Mouse (Mus musculus) MEL (cell line): ENCODE data around the gene Fbxl21. TPM values are rescaled to one million over a fixed set of nuclear protein-coding genes. Genes with fewer than 3 reads are reported as not detected.

ENCODE experiments used
- DNase-seq: peaks from one replicate; pipeline ENCODE4 v3.0.0; 2011; ENCODE audit warnings: low read depth, low spot score
- H3K27ac ChIP-seq: 2 replicates; pipeline ENCODE4 v1.5.1; 2012; ENCODE audit warnings: low read depth, mild to moderate bottlenecking, control low read depth, low read length, moderate library complexity; ENCODE audit not compliant: control insufficient read depth
- H3K27me3 ChIP-seq, 2 experiments: fragments of 150-350 bp in 1 of 2; sonication (generic) in 1 of 2; 2 replicates each; pipeline ENCODE4 v1.6.1; 2012; ENCODE audit warnings: low read length in 2 of 2, mild to moderate bottlenecking in 2 of 2, improper control_type of control experiment in 1 of 2, moderate library complexity in 1 of 2; ENCODE audit not compliant: insufficient read depth in 2 of 2, control insufficient read depth in 1 of 2
- H3K36me3 ChIP-seq, 2 experiments: 2 replicates each; pipeline ENCODE4 v1.6.1; 2012 to 2014; ENCODE audit warnings: low read length in 2 of 2, improper control_type of control experiment in 1 of 2, inconsistent platforms in 1 of 2, mild to moderate bottlenecking in 1 of 2; ENCODE audit not compliant: insufficient read depth in 2 of 2, control insufficient read depth in 1 of 2
- H3K4me1 ChIP-seq, 2 experiments: fragments of 150-350 bp in 1 of 2; sonication (generic) in 1 of 2; 2 replicates each; pipeline ENCODE4 v1.6.1; 2012; ENCODE audit warnings: low read length in 2 of 2, improper control_type of control experiment in 1 of 2, mild to moderate bottlenecking in 1 of 2; ENCODE audit not compliant: insufficient read depth in 2 of 2, control insufficient read depth in 1 of 2
- H3K4me3 ChIP-seq, 2 experiments: fragments of 150-350 bp in 1 of 2; sonication (generic) in 1 of 2; 2 replicates each; pipeline ENCODE4 v1.5.1; 2012; ENCODE audit warnings: low read depth in 2 of 2, low read length in 2 of 2, mild to moderate bottlenecking in 2 of 2, moderate library complexity in 2 of 2, control low read depth in 1 of 2, improper control_type of control experiment in 1 of 2; ENCODE audit not compliant: control insufficient read depth in 1 of 2, insufficient read depth in 1 of 2
- H3K79me2 ChIP-seq: 2 replicates; pipeline ENCODE4 v1.6.1; 2012; ENCODE audit warnings: mild to moderate bottlenecking, low read length, moderate library complexity; ENCODE audit not compliant: control insufficient read depth, poor library complexity, insufficient read depth
- H3K9ac ChIP-seq: 2 replicates; pipeline ENCODE4 v1.6.1; 2012; ENCODE audit warnings: low read depth, mild to moderate bottlenecking, control low read depth, low read length, moderate library complexity; ENCODE audit not compliant: control insufficient read depth, poor library complexity, severe bottlenecking
- H3K9me3 ChIP-seq: fragments of 150-350 bp; sonication (generic); replicated peaks from 2 replicates; pipeline ENCODE4 v1.6.1; 2012; ENCODE audit warnings: mild to moderate bottlenecking, low read length, improper control_type of control experiment, moderate library complexity; ENCODE audit not compliant: insufficient read depth
- BHLHE40 ChIP-seq: IDR thresholded peaks from 2 replicates; pipeline ENCODE4 v1.6.1; 2012; ENCODE audit warnings: low read depth, mild to moderate bottlenecking, inconsistent platforms, low read length, improper control_type of control experiment, borderline replicate concordance
- CHD1 ChIP-seq: IDR thresholded peaks from 2 replicates; pipeline ENCODE4 v1.6.1; 2012; ENCODE audit warnings: low read depth, mild to moderate bottlenecking, inconsistent platforms, low read length, improper control_type of control experiment
- CTCF ChIP-seq, 3 experiments: IDR thresholded peaks in 2 of 3; conservative IDR thresholded peaks in 1 of 3; 2 replicates each; pipeline ENCODE4 v1.5.1; 2011 to 2012; ENCODE audit warnings: low read length in 3 of 3, low read depth in 2 of 3, mild to moderate bottlenecking in 2 of 3, improper control_type of control experiment in 1 of 3, inconsistent platforms in 1 of 3, mixed read lengths in 1 of 3, moderate library complexity in 1 of 3; ENCODE audit not compliant: control insufficient read depth in 1 of 3, insufficient read depth in 1 of 3, poor library complexity in 1 of 3, severe bottlenecking in 1 of 3
- ELF1 ChIP-seq: IDR thresholded peaks from 2 replicates; pipeline ENCODE4 v1.6.1; 2014; ENCODE audit warnings: low read depth, mild to moderate bottlenecking, inconsistent platforms, low read length, improper control_type of control experiment, moderate library complexity
- ETS1 ChIP-seq: IDR thresholded peaks from 2 replicates; pipeline ENCODE4 v1.6.1; 2012; ENCODE audit warnings: low read depth, mild to moderate bottlenecking, inconsistent platforms, low read length, improper control_type of control experiment, moderate library complexity
- GATA1 ChIP-seq: IDR thresholded peaks from 2 replicates; pipeline ENCODE4 v1.6.1; 2011; ENCODE audit warnings: low read depth, low read length, improper control_type of control experiment
- JUND ChIP-seq: IDR thresholded peaks from 2 replicates; pipeline ENCODE4 v1.6.1; 2011; ENCODE audit warnings: low read depth, mild to moderate bottlenecking, improper control_type of control experiment, low read length
- MAX ChIP-seq: IDR thresholded peaks from 2 replicates; pipeline ENCODE4 v1.6.1; 2011; ENCODE audit warnings: low read length, improper control_type of control experiment
- MXI1 ChIP-seq: IDR thresholded peaks from 2 replicates; pipeline ENCODE4 v1.6.1; 2011; ENCODE audit warnings: mild to moderate bottlenecking, low read depth, low read length, improper control_type of control experiment
- MYB ChIP-seq: IDR thresholded peaks from 2 replicates; pipeline ENCODE4 v1.6.1; 2011; ENCODE audit warnings: mild to moderate bottlenecking, low read depth, low read length, improper control_type of control experiment
- MYC ChIP-seq: IDR thresholded peaks from 2 replicates; pipeline ENCODE4 v1.6.1; 2011; ENCODE audit warnings: low read depth, mild to moderate bottlenecking, low read length, improper control_type of control experiment, moderate library complexity
- NELFE ChIP-seq: IDR thresholded peaks from 2 replicates; pipeline ENCODE4 v1.6.1; 2011; ENCODE audit warnings: low read depth, low read length, improper control_type of control experiment
- NRF1 ChIP-seq: IDR thresholded peaks from 2 replicates; pipeline ENCODE4 v1.6.1; 2014; ENCODE audit warnings: low read depth, mild to moderate bottlenecking, inconsistent platforms, low read length, improper control_type of control experiment, moderate library complexity; ENCODE audit not compliant: poor library complexity, insufficient read depth, severe bottlenecking
- POLR2A ChIP-seq, 2 experiments: IDR thresholded peaks; 2 replicates each; pipeline ENCODE4 v1.6.1; 2011 to 2012; ENCODE audit warnings: low read length in 2 of 2, mild to moderate bottlenecking in 2 of 2, control low read depth in 1 of 2, improper control_type of control experiment in 1 of 2, low read depth in 1 of 2, moderate library complexity in 1 of 2; ENCODE audit not compliant: control insufficient read depth in 1 of 2, insufficient read depth in 1 of 2, poor library complexity in 1 of 2
- POLR2AphosphoS2 ChIP-seq: IDR thresholded peaks from 2 replicates; pipeline ENCODE4 v1.6.1; 2011; ENCODE audit warnings: low read length, improper control_type of control experiment
- TBP ChIP-seq: IDR thresholded peaks from 2 replicates; pipeline ENCODE4 v1.8.0; 2011; ENCODE audit warnings: low read depth, low read length, improper control_type of control experiment
- TCF12 ChIP-seq: IDR thresholded peaks from 2 replicates; pipeline ENCODE4 v1.6.1; 2014; ENCODE audit warnings: low read depth, mild to moderate bottlenecking, inconsistent platforms, low read length, improper control_type of control experiment, moderate library complexity
- UBTF ChIP-seq: IDR thresholded peaks from 2 replicates; pipeline ENCODE4 v1.6.1; 2012; ENCODE audit warnings: low read depth, mild to moderate bottlenecking, inconsistent platforms, low read length, improper control_type of control experiment, moderate library complexity, borderline replicate concordance; ENCODE audit not compliant: insufficient read depth
- USF1 ChIP-seq: IDR thresholded peaks from 2 replicates; pipeline ENCODE4 v1.6.1; 2014; ENCODE audit warnings: low read depth, mild to moderate bottlenecking, inconsistent platforms, low read length, improper control_type of control experiment, moderate library complexity
- USF2 ChIP-seq, 2 experiments: IDR thresholded peaks; 2 replicates each; pipeline ENCODE4 v1.6.1; 2011 to 2012; ENCODE audit warnings: improper control_type of control experiment in 2 of 2, low read length in 2 of 2, borderline replicate concordance in 1 of 2, inconsistent platforms in 1 of 2, low read depth in 1 of 2, mild to moderate bottlenecking in 1 of 2; ENCODE audit not compliant: insufficient read depth in 1 of 2
- ZC3H11A ChIP-seq: IDR thresholded peaks from 2 replicates; pipeline ENCODE4 v1.6.1; 2012; ENCODE audit warnings: low read depth, mild to moderate bottlenecking, inconsistent platforms, low read length, improper control_type of control experiment
- ZMIZ1 ChIP-seq: IDR thresholded peaks from 2 replicates; pipeline ENCODE4 v1.6.1; 2012; ENCODE audit warnings: low read depth, mild to moderate bottlenecking, inconsistent platforms, low read length, improper control_type of control experiment, moderate library complexity
- ZNF384 ChIP-seq: IDR thresholded peaks from 2 replicates; pipeline ENCODE4 v1.6.1; 2012; ENCODE audit warnings: low read depth, mild to moderate bottlenecking, inconsistent platforms, low read length, improper control_type of control experiment
- polyA plus RNA-seq, 2 experiments: library from polyadenylated mRNA; stranded (reverse) in 1 of 2; unstranded in 1 of 2; fragments of >175 nt in 1 of 2; fragments of >200 nt in 1 of 2; gene quantifications; 2 replicates each; pipeline versions ENCODE4 v1.2.1 to v1.2.4; 2012; ENCODE audit warnings: low replicate concordance in 2 of 2, low read depth in 1 of 2; ENCODE audit not compliant: insufficient read length in 2 of 2, insufficient read depth in 1 of 2, missing spikeins in 1 of 2
- total RNA-seq: library from RNA; depleted of rRNA; stranded (reverse); fragments of 300-350 nt; gene quantifications from 2 replicates; pipeline ENCODE4 v1.2.3, GENCODE M21; 2012

Fbxl21 gene
- total and polyA plus RNA-seq, 3 experiments: not detected

GRCm38 (mm10) chr13:56500132-56500531 is 22.1 kb upstream of the Fbxl21 start:
- Histone ChIP-seq H3K27me3 (no peaks in the 10 kb centered on the region), H3K9ac (no peak overlapping the region), H3K36me3 (no peaks in the 10 kb centered on the region), H3K27ac (no peak overlapping the region), H3K79me2 (no peaks in the 10 kb centered on the region), H3K9me3 (no peaks in the 10 kb centered on the region), H3K4me1 (no peaks in the 10 kb centered on the region), H3K4me3 (no peak overlapping the region)
- DNase-seq: no peak
- TF ChIP-seq MAX (no peak), JUND (no peak), POLR2AphosphoS2 (no peak), GATA1 (no peak), NELFE (no peak), UBTF (no peak), ETS1 (no peak), ZNF384 (no peak), CHD1 (no peak), ELF1 (no peak), BHLHE40 (no peak), ZC3H11A (no peak), CTCF (IDR thresholded peaks at IDR 0.05 in 2 of 3, conservative IDR thresholded peaks at IDR 0.05 in 1 of 3; ENCODE audit: control insufficient read depth in 1 of 3, insufficient read depth in 1 of 3, low read depth in 2 of 3, low read length in 3 of 3, poor library complexity in 1 of 3, severe bottlenecking in 1 of 3) (no peak), USF1 (no peak), MYB (no peak), TCF12 (no peak)

GRCm38 (mm10) chr13:56500636-56501035 is 21.6 kb upstream of the Fbxl21 start:
- H3K9me3 ChIP-seq: no peaks in the 10 kb centered on the region

More at GRCm38 (mm10) chr13:56500636-56501035, 21.6 kb upstream of the Fbxl21 start:
- H3K4me1 ChIP-seq: no peaks in the 10 kb centered on the region
- H3K9ac ChIP-seq: no peak overlapping the region
- no peaks in the 10 kb centered on the region for H3K36me3 ChIP-seq
- no peak for DNase-seq
- no peaks in the 10 kb centered on the region for H3K79me2 ChIP-seq
- H3K27me3 ChIP-seq: no peaks in the 10 kb centered on the region
- no peak overlapping the region for H3K4me3 ChIP-seq
- H3K27ac ChIP-seq: no peak overlapping the region
- no peak for TF ChIP-seq POLR2A (IDR thresholded peaks at IDR 0.05; ENCODE audit: control insufficient read depth in 1 of 2, insufficient read depth in 1 of 2, low read depth in 1 of 2, low read length in 2 of 2, poor library complexity in 1 of 2)
- TF ChIP-seq NELFE: no peak
- TF ChIP-seq USF2 (IDR thresholded peaks at IDR 0.05; ENCODE audit: borderline replicate concordance in 1 of 2, insufficient read depth in 1 of 2, low read depth in 1 of 2, low read length in 2 of 2): no peak
- no peak for TF ChIP-seq MYC
- no peak for TF ChIP-seq MXI1
- TF ChIP-seq POLR2AphosphoS2: no peak
- TF ChIP-seq MYB: no peak
- TF ChIP-seq TCF12: no peak
- TF ChIP-seq TBP: no peak
- no peak for TF ChIP-seq NRF1
- TF ChIP-seq ZMIZ1: no peak
